Comparison of ENCODE assay signal across 22 mouse cellular contexts in genomic region chr6:124742839-124743514, GRCm38 (mm10). TPM values are rescaled to one million over a fixed set of nuclear protein-coding genes. Genes with fewer than 3 reads are reported as not detected.
DNase-seq lines count a peak whose midpoint lies in the region; ATAC-seq and TF ChIP-seq lines count a peak whose summit lies in the region.
"Had no signal": no experiment of that assay in that cellular context is flagged by ENCODE, and none has a peak within 500 bp of the region (broad histone marks: within the 10 kb centered on the region; RNA-seq: fewer than 3 reads in every experiment).

No protein-coding gene starts in this region.

- 83% methylated on average over 15 of the region's 15 CpGs for WGBS in heart, embryonic 11.5 days (ENCODE audit: insufficient replicate concordance)
- 89% methylated on average over 15 of the region's 15 CpGs for WGBS in limb, embryonic 12.5 days
- WGBS in limb, embryonic 10.5 days: 91% methylated on average over 15 of the region's 15 CpGs
- WGBS in cerebellum, adult 2 months: 84% methylated on average over 15 of the region's 15 CpGs

- H3K9me3 ChIP-seq in heart, embryonic 11.5 days (replicated peaks; ENCODE audit: control insufficient read depth, low read length): no peaks in the 10 kb centered on the region
- H3K9me3 ChIP-seq in limb, embryonic 12.5 days: no peaks in the 10 kb centered on the region
- H3K9me3 ChIP-seq in limb, embryonic 10.5 days (replicated peaks): no peaks in the 10 kb centered on the region
- H3K9me3 ChIP-seq: G1E had no signal

- H3K4me1 ChIP-seq in heart, embryonic 11.5 days (ENCODE audit: control insufficient read depth, insufficient read depth, low read length): peaks cover 30% of the 10 kb centered on the region
- peaks cover 48% of the 10 kb centered on the region for H3K4me1 ChIP-seq in limb, embryonic 12.5 days (replicated peaks)
- peaks cover 66% of the 10 kb centered on the region for H3K4me1 ChIP-seq in limb, embryonic 10.5 days
- H3K4me1 ChIP-seq in cerebellum, adult 2 months (ENCODE audit: control insufficient read depth, insufficient read depth, low read length): peaks cover 17% of the 10 kb centered on the region; the same call in 1 of the 2 replicates

- TF ChIP-seq CTCF in cerebellum, adult 2 months (IDR thresholded peaks at IDR 0.05; ENCODE audit: borderline replicate concordance, insufficient read depth, low read depth, low read length): no peak

- TF ChIP-seq POLR2A in cerebellum, adult 2 months (IDR thresholded peaks at IDR 0.05; ENCODE audit: borderline replicate concordance, insufficient read depth, low read length): no peak

- no peak overlapping the region for H3K27ac ChIP-seq in heart, embryonic 11.5 days (ENCODE audit: low read depth, low read length)
- peak overlapping the region; percentile 7; the same call in 1 of the 2 replicates for H3K27ac ChIP-seq in limb, embryonic 12.5 days
- no peak overlapping the region for H3K27ac ChIP-seq in limb, embryonic 10.5 days
- H3K27ac ChIP-seq in cerebellum, adult 2 months (ENCODE audit: insufficient read depth, low read length): no peak overlapping the region
- H3K27ac ChIP-seq: layer of hippocampus, adult 2 months had no signal

- H3K9ac ChIP-seq in heart, embryonic 11.5 days (ENCODE audit: low read depth, low read length): 0 out of 2 replicates have a peak overlapping the region, but pooled peaks have one; percentile 22
- no peak overlapping the region for H3K9ac ChIP-seq in limb, embryonic 12.5 days (replicated peaks)
- H3K9ac ChIP-seq: forebrain, postnatal 0 days; liver, postnatal 0 days had no signal

- no peak overlapping the region for H3K4me3 ChIP-seq in heart, embryonic 11.5 days (ENCODE audit: low read depth, low read length)
- no peak overlapping the region for H3K4me3 ChIP-seq in limb, embryonic 12.5 days (replicated peaks)
- no peak overlapping the region for H3K4me3 ChIP-seq in limb, embryonic 10.5 days
- H3K4me3 ChIP-seq in cerebellum, adult 2 months (replicated peaks; ENCODE audit: insufficient read depth, low read depth, low read length): no peak overlapping the region
- H3K4me3 ChIP-seq: erythroblast, embryonic 14.5 days; layer of hippocampus, adult 2 months had no signal

- DNase-seq in heart, postnatal 10 days: no peak
- DNase-seq in limb, embryonic 10.5 days (ENCODE audit: low spot score): no peak
- DNase-seq in cerebellum, adult 2 months: peak; percentile 34 to 37
- DNase-seq in cerebellum, postnatal 14 days: peak; percentile 22 to 43
- DNase-seq in frontal cortex, adult 2 months (ENCODE audit: extremely low spot score in 1 of 2, low spot score in 1 of 2): no peak
- DNase-seq: adrenal gland, postnatal 10 days; forebrain, postnatal 0 days; gastrocnemius, postnatal 10 days; heart, postnatal 36 days; kidney, adult 9 months; liver, postnatal 0 days; lung, postnatal 4 days; retina, postnatal 1 day; thymus, postnatal 25 days had no signal

- no peak overlapping the region for H3K4me2 ChIP-seq in heart, embryonic 11.5 days
- H3K4me2 ChIP-seq in limb, embryonic 12.5 days: no peak overlapping the region

- H3K27me3 ChIP-seq in heart, embryonic 11.5 days (ENCODE audit: control insufficient read depth, insufficient read depth, low read length): no peaks in the 10 kb centered on the region
- no peaks in the 10 kb centered on the region for H3K27me3 ChIP-seq in limb, embryonic 12.5 days
- no peaks in the 10 kb centered on the region for H3K27me3 ChIP-seq in limb, embryonic 10.5 days (ENCODE audit: low read depth, poor library complexity, severe bottlenecking)
- no peaks in the 10 kb centered on the region for H3K27me3 ChIP-seq in cerebellum, adult 2 months (ENCODE audit: control insufficient read depth, insufficient read depth, low read length)

- peaks cover 6% of the 10 kb centered on the region for H3K36me3 ChIP-seq in heart, embryonic 11.5 days (ENCODE audit: control insufficient read depth, insufficient read depth, low read length)
- peaks cover 58% of the 10 kb centered on the region for H3K36me3 ChIP-seq in limb, embryonic 12.5 days
- peaks cover 58% of the 10 kb centered on the region for H3K36me3 ChIP-seq in limb, embryonic 10.5 days

- intact Hi-C loops in heart, postnatal 10 days (cut with DNase I): loop anchor here (5.0 kb wide), 2 partner anchors 81 to 101 kb away; partner anchors contain the start of gene Lpcat3

- ATAC-seq in heart, embryonic 11.5 days (replicated peaks; ENCODE audit: insufficient number of reproducible peaks, low FRiP score, low TSS enrichment): no peak
- ATAC-seq in limb, embryonic 12.5 days (ENCODE audit: insufficient number of reproducible peaks, insufficient read depth, low FRiP score, low TSS enrichment, low read depth): no peak
- no peak for ATAC-seq in frontal cortex, adult (ENCODE audit: low TSS enrichment)
- ATAC-seq: forebrain, postnatal 0 days; liver, postnatal 0 days had no signal

RNA-seq across cellular contexts. Expression of gene Grcc10, which starts 1.8 kb away (rescaled TPM):
- 352 and 380 TPM in 2 replicates for polyA plus RNA-seq in heart, embryonic 11.5 days (2014; fragmentation: Nextera tagmentation; extraction: Ambion mirVana)
- 100 to 1,000 TPM; 322 to 335 TPM for total RNA-seq in heart, postnatal 10 days (2021)
- polyA plus RNA-seq in limb, embryonic 12.5 days (2016; fragmentation: Nextera tagmentation; extraction: Ambion mirVana): 479 and 511 TPM in 2 replicates
- polyA plus RNA-seq in limb, embryonic 10.5 days (2016; fragmentation: Nextera tagmentation; extraction: Ambion mirVana): 384 and 460 TPM in 2 replicates
- 320 and 329 TPM in 2 replicates for polyA plus RNA-seq in cerebellum, adult 2 months (2012; rRNA removed)
- polyA plus RNA-seq in frontal cortex, adult 2 months (2012; rRNA removed): 383 and 401 TPM in 2 replicates

RNA-seq across cellular contexts. Expression of gene Ptpn6, which starts 4.5 kb away (rescaled TPM):
- 4.8 and 6.9 TPM in 2 replicates for polyA plus RNA-seq in heart, embryonic 11.5 days (2014; fragmentation: Nextera tagmentation; extraction: Ambion mirVana)
- 1 to 10 TPM; 5.0 to 6.0 TPM for total RNA-seq in heart, postnatal 10 days (2021)
- polyA plus RNA-seq in limb, embryonic 12.5 days (2016; fragmentation: Nextera tagmentation; extraction: Ambion mirVana): 6.0 and 6.4 TPM in 2 replicates
- polyA plus RNA-seq in limb, embryonic 10.5 days (2016; fragmentation: Nextera tagmentation; extraction: Ambion mirVana): 6.2 and 7.6 TPM in 2 replicates
- polyA plus RNA-seq in cerebellum, adult 2 months (2012; rRNA removed): 2.2 and 2.4 TPM in 2 replicates
- polyA plus RNA-seq in frontal cortex, adult 2 months (2012; rRNA removed): 5.1 and 7.1 TPM in 2 replicates

RNA-seq across cellular contexts. Expression of gene Gm45234, which starts 12.8 kb away (rescaled TPM):
- not detected in 2 replicates for polyA plus RNA-seq in heart, embryonic 11.5 days (2014; fragmentation: Nextera tagmentation; extraction: Ambion mirVana)
- under 1 TPM in 1 of 2 experiments, not detected in 1; 0.98 TPM for total RNA-seq in heart, postnatal 10 days (2021)
- polyA plus RNA-seq in limb, embryonic 12.5 days (2016; fragmentation: Nextera tagmentation; extraction: Ambion mirVana): not detected in 2 replicates
- polyA plus RNA-seq in limb, embryonic 10.5 days (2016; fragmentation: Nextera tagmentation; extraction: Ambion mirVana): not detected in 2 replicates
- polyA plus RNA-seq in cerebellum, adult 2 months (2012; rRNA removed): not detected in 2 replicates
- not detected in 2 replicates for polyA plus RNA-seq in frontal cortex, adult 2 months (2012; rRNA removed)
- total RNA-seq: forebrain, postnatal 0 days; G1E; gastrocnemius, postnatal 10 days; layer of hippocampus, adult 2 months; neutrophil, adult 5-6 weeks had no signal
- polyA plus RNA-seq: G1E; liver, postnatal 0 days; small intestine, adult 2 months had no signal

RNA-seq across cellular contexts. Expression of gene Atn1, which starts 13.3 kb away (rescaled TPM):
- 7.4 and 9.5 TPM in 2 replicates for polyA plus RNA-seq in heart, embryonic 11.5 days (2014; fragmentation: Nextera tagmentation; extraction: Ambion mirVana)
- total RNA-seq in heart, postnatal 10 days (2021): 10 to 100 TPM; 59.4 to 59.7 TPM
- 17.1 and 17.4 TPM in 2 replicates for polyA plus RNA-seq in limb, embryonic 12.5 days (2016; fragmentation: Nextera tagmentation; extraction: Ambion mirVana)
- polyA plus RNA-seq in limb, embryonic 10.5 days (2016; fragmentation: Nextera tagmentation; extraction: Ambion mirVana): 12.9 and 14.8 TPM in 2 replicates
- 83.5 and 90.3 TPM in 2 replicates for polyA plus RNA-seq in cerebellum, adult 2 months (2012; rRNA removed)
- polyA plus RNA-seq in frontal cortex, adult 2 months (2012; rRNA removed): 75.6 and 84.2 TPM in 2 replicates

RNA-seq across cellular contexts. Expression of gene Eno2, which starts 26.5 kb away (rescaled TPM):
- 5.3 TPM in 2 replicates for polyA plus RNA-seq in heart, embryonic 11.5 days (2014; fragmentation: Nextera tagmentation; extraction: Ambion mirVana)
- total RNA-seq in heart, postnatal 10 days (2021): 1 to 10 TPM; 3.4 to 3.7 TPM
- polyA plus RNA-seq in limb, embryonic 12.5 days (2016; fragmentation: Nextera tagmentation; extraction: Ambion mirVana): 4.8 TPM in 2 replicates
- 0.69 and 1.5 TPM in 2 replicates for polyA plus RNA-seq in limb, embryonic 10.5 days (2016; fragmentation: Nextera tagmentation; extraction: Ambion mirVana)
- polyA plus RNA-seq in cerebellum, adult 2 months (2012; rRNA removed): 888 and 918 TPM in 2 replicates
- 822 and 850 TPM in 2 replicates for polyA plus RNA-seq in frontal cortex, adult 2 months (2012; rRNA removed)
- total RNA-seq: neutrophil, adult 5-6 weeks had no signal
- polyA plus RNA-seq: erythroblast, embryonic 14.5 days had no signal

Comparison
In these comparisons a context has a peak if more than half of its experiments do, and no peak if none do; other contexts are left out.
1. DNase-seq: peak in cerebellum, adult 2 months (2 of 2) and cerebellum, postnatal 14 days (2 of 2); none in heart, postnatal 10 days (0 of 2), limb, embryonic 10.5 days (single experiment) and frontal cortex, adult 2 months (0 of 2).